Mouse (Mus musculus) CH12.LX (cell line): ENCODE results near the gene Fhl3.

Experiments
- CTCF ChIP-seq, 2 experiments: IDR thresholded peaks in 1 of 2; conservative IDR thresholded peaks in 1 of 2; 2 replicates each; pipeline ENCODE4 v1.5.1; 2011 to 2012; ENCODE audit warnings: low read depth in 2 of 2, low read length in 2 of 2, improper control_type of control experiment in 1 of 2, inconsistent platforms in 1 of 2, mild to moderate bottlenecking in 1 of 2, moderate library complexity in 1 of 2
- E2F4 ChIP-seq: IDR thresholded peaks from 2 replicates; pipeline ENCODE4 v1.6.1; 2011; ENCODE audit warnings: low read depth, low read length, improper control_type of control experiment; ENCODE audit not compliant: insufficient replicate concordance
- KAT2A ChIP-seq: IDR thresholded peaks from 2 replicates; pipeline ENCODE4 v1.6.1; 2012; ENCODE audit warnings: low read length, improper control_type of control experiment, inconsistent platforms; ENCODE audit not compliant: insufficient replicate concordance
- MAFK ChIP-seq: IDR thresholded peaks from 2 replicates; pipeline ENCODE4 v1.6.1; 2011; ENCODE audit warnings: low read length, improper control_type of control experiment; ENCODE audit not compliant: insufficient replicate concordance
- MAX ChIP-seq: IDR thresholded peaks from 2 replicates; pipeline ENCODE4 v1.6.1; 2011; ENCODE audit warnings: low read length, improper control_type of control experiment
- NELFE ChIP-seq: IDR thresholded peaks from 2 replicates; pipeline ENCODE4 v1.6.1; 2011; ENCODE audit warnings: low read depth, low read length, improper control_type of control experiment
- PAX5 ChIP-seq: IDR thresholded peaks from 2 replicates; pipeline ENCODE4 v1.6.1; 2012; ENCODE audit warnings: low read length, inconsistent platforms, mixed read lengths
- POLR2A ChIP-seq: IDR thresholded peaks from 2 replicates; pipeline ENCODE4 v1.6.1; 2011; ENCODE audit warnings: low read depth, mild to moderate bottlenecking, improper control_type of control experiment, low read length
- ZKSCAN1 ChIP-seq: IDR thresholded peaks from 2 replicates; pipeline ENCODE4 v1.6.1; 2012; ENCODE audit warnings: low read depth, inconsistent platforms, low read length, improper control_type of control experiment, borderline replicate concordance
- ZNF384 ChIP-seq: IDR thresholded peaks from 2 replicates; pipeline ENCODE4 v1.6.1; 2012; ENCODE audit warnings: low read depth, low read length, improper control_type of control experiment, inconsistent platforms

- no peak for TF ChIP-seq CTCF (conservative IDR thresholded peaks at IDR 0.05 in 1 of 2, IDR thresholded peaks at IDR 0.05 in 1 of 2; ENCODE audit: low read depth in 2 of 2, low read length in 2 of 2)
- TF ChIP-seq ZKSCAN1: no peak
- no peak for TF ChIP-seq POLR2A
- no peak; the same call in 1 of the 2 replicates for TF ChIP-seq ZNF384
- no peak for TF ChIP-seq MAX
- TF ChIP-seq E2F4: no peak
- TF ChIP-seq NELFE: no peak
- no peak for TF ChIP-seq MAFK
- TF ChIP-seq KAT2A: no peak
- no peak for TF ChIP-seq PAX5
These were observed 8.1 kb upstream of the Fhl3 start for GRCm38 (mm10) chr4:124692416-124692861.
